Mouse (Mus musculus) myocyte (in vitro differentiated cells): ENCODE measurements around the gene Smg6.

Experiments used
- E2F4 ChIP-seq: IDR thresholded peaks from one replicate; pipeline ENCODE4 v1.6.1; 2011; ENCODE audit warnings: mild to moderate bottlenecking, control low read depth, moderate library complexity; ENCODE audit not compliant: insufficient read depth
- POLR2A ChIP-seq: IDR thresholded peaks from one replicate; pipeline ENCODE4 v1.6.1; 2011; ENCODE audit warnings: low read depth, mild to moderate bottlenecking, control low read depth, moderate library complexity; ENCODE audit not compliant: insufficient read length
- TCF3 ChIP-seq: IDR thresholded peaks from one replicate; pipeline ENCODE4 v1.6.1; 2011; ENCODE audit warnings: low read depth, control low read depth; ENCODE audit not compliant: insufficient read length

DNA sequence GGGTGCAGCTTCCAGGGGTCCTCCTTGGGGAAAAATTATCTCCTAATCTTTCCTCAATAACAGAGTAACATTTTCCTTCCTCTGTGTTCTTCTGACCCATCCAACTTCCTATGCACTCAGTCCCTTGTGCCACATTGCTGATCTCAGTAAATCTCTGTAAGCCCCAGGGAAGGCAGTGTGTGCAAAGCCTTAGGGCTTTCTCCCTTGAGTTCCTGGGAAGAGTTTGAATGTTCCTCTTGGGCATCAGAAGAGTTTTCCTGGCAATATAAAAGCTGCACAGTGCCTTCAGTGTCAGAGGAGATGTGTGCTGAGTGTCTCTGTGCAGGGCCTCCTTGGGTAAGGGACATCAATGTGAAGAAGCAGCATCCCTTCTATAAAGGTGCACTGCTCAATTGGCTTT lies 56.6 kb downstream of the Smg6 start:
- TF ChIP-seq TCF3 (no peak), POLR2A (no peak), E2F4 (no peak)
